Mouse (Mus musculus) erythroblast, adult 5-6 weeks (primary cell): ENCODE measurements around the gene Arhgap44. TPM values are rescaled to one million over a fixed set of nuclear protein-coding genes. Genes with fewer than 3 reads are reported as not detected.

Experiments used
- total RNA-seq, 2 experiments: library from RNA; stranded (forward) in 1 of 2; stranded (reverse) in 1 of 2; fragments of 150-400 nt in 1 of 2; fragments of 200-764, 138-1000 nt in 1 of 2; gene quantifications; 2 replicates each; pipeline versions ENCODE4 v1.2.3 to v1.2.4; 2015 to 2017; ENCODE audit warnings: low replicate concordance in 2 of 2

Gene Arhgap44
- total RNA-seq, 2 experiments from 2014 or later: not detected

Other genes with a start within 250 kb of the Arhgap44 start
- 4.6 and 5.4 TPM in 2 replicates for gene Elac2, start 183.9 kb downstream of the Arhgap44 start, total RNA-seq (2015; ENCODE audit: low replicate concordance)
- gene Elac2, start 183.9 kb downstream of the Arhgap44 start, total RNA-seq (2017; ENCODE audit: low replicate concordance): 3.6 and 5.6 TPM in 2 replicates
- gene 1700086D15Rik, start 3.1 kb downstream of the Arhgap44 start, total RNA-seq (2015; ENCODE audit: low replicate concordance): not detected in 2 replicates
- not detected in 2 replicates for gene 1700086D15Rik, start 3.1 kb downstream of the Arhgap44 start, total RNA-seq (2017; ENCODE audit: low replicate concordance)
- gene Myocd, start 107.0 kb upstream of the Arhgap44 start, total RNA-seq (2015; ENCODE audit: low replicate concordance): not detected in 2 replicates
- not detected in 2 replicates for gene Myocd, start 107.0 kb upstream of the Arhgap44 start, total RNA-seq (2017; ENCODE audit: low replicate concordance)